Mouse (Mus musculus) stomach, postnatal 0 days (tissue): ENCODE data around the gene Arhgef28.

Experiments
- CTCF ChIP-seq: IDR thresholded peaks from 2 replicates; pipeline ENCODE4 v1.5.1; 2016; ENCODE audit warnings: antibody characterized with exemption, low read depth, mild to moderate bottlenecking, moderate library complexity
- EP300 ChIP-seq: optimal IDR thresholded peaks from 2 replicates; pipeline ENCODE3; 2016; ENCODE audit warnings: antibody characterized with exemption

GRCm38 (mm10) chr13:98027641-98028204, 178.5 kb downstream of the Arhgef28 start:
- TF ChIP-seq CTCF (no peak), EP300 (no peak)
